ENCODE assay signal across 15 mouse cellular contexts in the genomic region with DNA sequence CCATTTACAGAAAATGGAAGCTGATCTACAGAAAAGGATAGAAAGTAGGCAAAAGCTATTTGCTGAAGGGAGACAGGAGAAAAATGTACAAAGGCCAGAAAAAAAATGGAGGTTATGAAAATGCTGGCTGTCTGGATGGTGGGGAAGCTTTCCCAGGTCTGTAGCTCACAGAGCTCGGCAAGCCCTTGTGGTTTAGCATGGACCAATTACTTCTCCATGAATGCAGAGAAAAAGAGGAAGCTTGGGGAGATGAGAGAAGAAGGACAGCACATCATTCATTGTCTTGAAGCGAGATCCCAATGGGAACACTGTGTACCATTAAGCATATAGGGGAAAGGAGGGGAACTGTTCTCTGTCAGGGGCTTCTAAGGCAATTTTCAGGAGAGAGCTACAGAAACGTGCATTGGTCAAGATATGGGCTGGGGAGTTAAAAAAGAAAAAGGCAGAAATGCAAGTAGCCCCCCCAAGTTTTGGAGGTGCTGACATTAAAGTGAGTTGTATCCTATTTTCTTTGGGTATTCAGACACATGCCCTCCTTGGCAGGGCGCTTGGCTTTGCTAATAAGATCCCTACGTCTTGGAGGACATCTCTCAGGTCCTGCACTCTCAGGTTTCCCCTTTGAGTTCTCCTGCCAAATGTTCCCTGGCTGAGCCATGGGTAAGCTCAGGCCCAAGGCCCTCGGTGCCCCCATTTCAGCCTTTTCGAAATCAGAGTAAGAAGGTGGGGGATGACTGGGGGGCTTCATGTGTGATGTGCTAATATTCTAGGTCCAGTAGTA.
DNase-seq lines count a peak whose midpoint lies in the region; ATAC-seq and TF ChIP-seq lines count a peak whose summit lies in the region.
"Had no signal": no experiment of that assay in that cellular context is flagged by ENCODE, and none has a peak within 500 bp of the region (broad histone marks: within the 10 kb centered on the region; RNA-seq: fewer than 3 reads in every experiment).

No protein-coding gene starts in this region.

- 60% methylated on average over 7 of the region's 7 CpGs for WGBS in liver, embryonic 13.5 days (ENCODE audit: insufficient replicate concordance)
- WGBS in stomach, postnatal 0 days, result 84% methylated on average over 7 of the region's 7 CpGs

- intact Hi-C loops in heart, postnatal 36 days (cut with DNase I), result no loop called here

- no peak overlapping the region for H3K4me2 ChIP-seq in liver, embryonic 13.5 days
- no peak overlapping the region for H3K4me2 ChIP-seq in stomach, postnatal 0 days (replicated peaks; ENCODE audit: low read depth)
- H3K4me2 ChIP-seq: embryonic facial prominence, embryonic 15.5 days; forebrain, embryonic 12.5 days; heart, embryonic 15.5 days; hindbrain, embryonic 12.5 days had no signal

- peak; percentile 20; the same call in 1 of the 2 replicates for ATAC-seq in common myeloid progenitor, adult 5-6 weeks (replicated peaks; ENCODE audit: low read depth, poor library complexity, severe bottlenecking)
- ATAC-seq in liver, embryonic 13.5 days (ENCODE audit: low read depth), result no peak
- no peak for ATAC-seq in stomach, postnatal 0 days (ENCODE audit: low FRiP score, low TSS enrichment)

- no peak for TF ChIP-seq CTCF in stomach, postnatal 0 days (IDR thresholded peaks at IDR 0.05; ENCODE audit: low read depth)

- peaks cover 88% of the 10 kb centered on the region for H3K4me1 ChIP-seq in liver, embryonic 13.5 days (replicated peaks)
- H3K4me1 ChIP-seq in stomach, postnatal 0 days (replicated peaks; ENCODE audit: control insufficient read depth, insufficient read depth), result peaks cover 19% of the 10 kb centered on the region

- H3K27ac ChIP-seq in liver, embryonic 13.5 days, result peak overlapping the region; percentile 86
- no peak overlapping the region for H3K27ac ChIP-seq in stomach, postnatal 0 days (replicated peaks)
- H3K27ac ChIP-seq: forebrain, embryonic 12.5 days; heart, embryonic 15.5 days; hindbrain, embryonic 12.5 days had no signal

- peak; percentile 87 for DNase-seq in heart, adult 11 months
- DNase-seq in heart, postnatal 36 days, result no peak
- peak; percentile 28 for DNase-seq in 416B (ENCODE audit: low read depth)
- no peak for DNase-seq in liver, embryonic 13.5 days
- DNase-seq in frontal cortex, postnatal 36 days (ENCODE audit: low spot score in 2 of 2), result no peak
- no peak for DNase-seq in stomach, postnatal 0 days (ENCODE audit: low spot score)
- DNase-seq in yolk sac, embryonic 10.5 days (ENCODE audit: low spot score), result no peak
- DNase-seq: cerebellum, adult 9-10 months; midbrain, embryonic 14.5 days had no signal

- no peak for TF ChIP-seq EP300 in stomach, postnatal 0 days (optimal IDR thresholded peaks at IDR 0.05)

- H3K27me3 ChIP-seq in liver, embryonic 13.5 days, result no peaks in the 10 kb centered on the region
- H3K27me3 ChIP-seq in stomach, postnatal 0 days (ENCODE audit: control insufficient read depth, insufficient read depth, low read length), result no peaks in the 10 kb centered on the region
- H3K27me3 ChIP-seq: embryonic facial prominence, embryonic 15.5 days; heart, embryonic 15.5 days; hindbrain, embryonic 12.5 days had no signal

- no peaks in the 10 kb centered on the region for H3K9me3 ChIP-seq in liver, embryonic 13.5 days (replicated peaks)
- H3K9me3 ChIP-seq in stomach, postnatal 0 days (ENCODE audit: control insufficient read depth, low read length), result no peaks in the 10 kb centered on the region
- H3K9me3 ChIP-seq: embryonic facial prominence, embryonic 15.5 days; forebrain, embryonic 12.5 days; heart, embryonic 15.5 days; hindbrain, embryonic 12.5 days; limb, embryonic 10.5 days had no signal

- H3K4me3 ChIP-seq in liver, embryonic 13.5 days (replicated peaks), result no peak overlapping the region
- no peak overlapping the region for H3K4me3 ChIP-seq in stomach, postnatal 0 days (ENCODE audit: low read depth, low read length)
- H3K4me3 ChIP-seq: embryonic facial prominence, embryonic 15.5 days; forebrain, embryonic 12.5 days; heart, embryonic 15.5 days; hindbrain, embryonic 12.5 days; limb, embryonic 10.5 days had no signal

- H3K36me3 ChIP-seq in liver, embryonic 13.5 days, result no peaks in the 10 kb centered on the region
- H3K36me3 ChIP-seq in stomach, postnatal 0 days (ENCODE audit: control insufficient read depth, insufficient read depth, low read length), result no peaks in the 10 kb centered on the region
- H3K36me3 ChIP-seq: embryonic facial prominence, embryonic 15.5 days; forebrain, embryonic 12.5 days; heart, embryonic 15.5 days; hindbrain, embryonic 12.5 days; limb, embryonic 10.5 days had no signal

- no peak overlapping the region for H3K9ac ChIP-seq in liver, embryonic 13.5 days
- H3K9ac ChIP-seq in stomach, postnatal 0 days (ENCODE audit: low read length), result no peak overlapping the region
- H3K9ac ChIP-seq: embryonic facial prominence, embryonic 15.5 days; forebrain, embryonic 12.5 days; heart, embryonic 15.5 days; hindbrain, embryonic 12.5 days had no signal

Comparison
In these comparisons a context has a peak if more than half of its experiments do, and no peak if none do; other contexts are left out.
1. DNase-seq: peak in heart, adult 11 months (single experiment) and 416B (single experiment); none in heart, postnatal 36 days (0 of 2), liver, embryonic 13.5 days (single experiment), frontal cortex, postnatal 36 days (0 of 2), stomach, postnatal 0 days (single experiment) and yolk sac, embryonic 10.5 days (single experiment).